Mouse (Mus musculus) myocyte (in vitro differentiated cells): ENCODE results near the gene Wrap53.

Experiments
- CEBPB ChIP-seq: IDR thresholded peaks from 2 replicates; pipeline ENCODE4 v1.6.1; 2011; ENCODE audit warnings: mild to moderate bottlenecking, moderate library complexity; ENCODE audit not compliant: poor library complexity, insufficient read depth, severe bottlenecking
- POLR2AphosphoS2 ChIP-seq: IDR thresholded peaks from one replicate; pipeline ENCODE4 v1.6.1; 2011; ENCODE audit warnings: low read depth, control low read depth; ENCODE audit not compliant: insufficient read length
- TCF12 ChIP-seq: IDR thresholded peaks from one replicate; pipeline ENCODE4 v1.6.1; 2011; ENCODE audit warnings: mild to moderate bottlenecking, control low read depth; ENCODE audit not compliant: poor library complexity, insufficient read depth, severe bottlenecking

- TF ChIP-seq CEBPB (no peak), TCF12 (no peak), POLR2AphosphoS2 (no peak)
Observed at GRCm38 (mm10) chr11:69628286-69628685, 48.2 kb upstream of the Wrap53 start.
